Mouse (Mus musculus): ENCODE measurements around the gene Cfd.
A peak's percentile ranks its signal among the peaks of the same experiment; 100 is the strongest.

The Cfd gene

GRCm38 (mm10) chr10:79918231-79919078 is 27.8 kb downstream of the Cfd start:
- DNase-seq = peak; percentile 59

- DNase-seq = peak; percentile 57
Observed at GRCm38 (mm10) chr10:79919251-79919849, 28.7 kb downstream of the Cfd start.

- peak; percentile 51 for DNase-seq
Observed at GRCm38 (mm10) chr10:79920056-79920890, 29.6 kb downstream of the Cfd start.

GRCm38 (mm10) chr10:79920958-79921535 is 30.4 kb downstream of the Cfd start, which contains the start of gene R3hdm4:
R3hdm4 (minus strand) TSS chr10:79921208.
- peak; percentile 47 for DNase-seq

- DNase-seq = peak; percentile 55
Observed at GRCm38 (mm10) chr10:79921572-79921971, 30.9 kb downstream of the Cfd start.

- DNase-seq = peak; percentile 98
Observed at GRCm38 (mm10) chr10:79924998-79925784, 34.5 kb downstream of the Cfd start.

- DNase-seq = peak; percentile 65
Observed at GRCm38 (mm10) chr10:79925785-79926490, 35.3 kb downstream of the Cfd start.

- peak; percentile 89 for DNase-seq
Observed at GRCm38 (mm10) chr10:79926491-79927323, 36.1 kb downstream of the Cfd start, which contains the start of gene Arid3a. Arid3a (plus strand) TSS chr10:79927043.

- peak; percentile 72 for DNase-seq
Observed at GRCm38 (mm10) chr10:79927324-79928029, 36.8 kb downstream of the Cfd start.

- peak; percentile 69 for DNase-seq
Observed at GRCm38 (mm10) chr10:79928030-79928694, 37.5 kb downstream of the Cfd start.

GRCm38 (mm10) chr10:79928907-79929701 is 38.5 kb downstream of the Cfd start:
- DNase-seq = peak; percentile 57

GRCm38 (mm10) chr10:79929967-79930825 is 39.5 kb downstream of the Cfd start:
- DNase-seq = peak; percentile 64

- no peak for DNase-seq
Observed at GRCm38 (mm10) chr10:79930826-79931186, 40.2 kb downstream of the Cfd start.

- peak; percentile 46 for DNase-seq
Observed at GRCm38 (mm10) chr10:79931797-79932196, 41.1 kb downstream of the Cfd start.

GRCm38 (mm10) chr10:79932736-79933135 is 42.1 kb downstream of the Cfd start:
- peak; percentile 75 for DNase-seq

GRCm38 (mm10) chr10:79933145-79933679 is 42.6 kb downstream of the Cfd start:
- peak; percentile 52 for DNase-seq

GRCm38 (mm10) chr10:79933861-79934260 is 43.2 kb downstream of the Cfd start:
- DNase-seq = no peak
